Mouse (Mus musculus) brain, embryonic 14.5 days (tissue): ENCODE measurements around the gene Cul1.

Experiments used
- CTCF ChIP-seq: fragments of 200-500 bp; IDR thresholded peaks from 2 replicates; pipeline ENCODE4 v1.5.1; 2012; ENCODE audit warnings: inconsistent platforms, mild to moderate bottlenecking, moderate library complexity, borderline replicate concordance; ENCODE audit not compliant: insufficient read depth, insufficient read length; ENCODE audit errors: extremely low read depth
- POLR2A ChIP-seq: fragments of 200-500 bp; IDR thresholded peaks from 2 replicates; pipeline ENCODE4 v1.6.1; 2012; ENCODE audit warnings: mild to moderate bottlenecking, inconsistent platforms, borderline replicate concordance; ENCODE audit not compliant: poor library complexity, insufficient read depth, insufficient read length, severe bottlenecking; ENCODE audit errors: extremely low read depth

DNA sequence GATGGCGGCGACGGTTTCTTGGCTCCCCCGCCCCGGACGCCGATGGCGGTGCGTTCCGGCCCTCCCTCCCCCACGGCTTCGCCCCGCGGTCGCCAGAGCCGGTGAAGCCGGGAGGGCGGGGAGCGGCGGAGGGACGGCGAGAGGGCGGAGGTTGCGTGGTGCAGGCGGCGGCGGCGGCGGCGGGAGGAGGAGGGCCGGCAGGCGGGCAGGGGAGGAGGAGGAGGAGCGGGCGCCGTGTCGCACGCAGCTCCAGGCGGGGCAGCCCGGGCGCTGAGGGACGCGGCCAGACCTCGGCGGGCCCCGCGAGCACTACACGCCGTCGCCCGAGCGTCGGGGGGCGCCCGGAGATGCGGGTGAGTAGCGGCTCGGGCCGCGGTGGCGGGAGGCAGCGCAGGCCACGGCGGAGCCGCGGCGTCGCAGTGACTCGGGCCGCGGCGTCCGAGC lies 955 bp downstream of the Cul1 start:
- TF ChIP-seq POLR2A: peak; percentile 72
- no peak for TF ChIP-seq CTCF
